Mouse (Mus musculus) liver, embryonic 16.5 days (tissue): ENCODE results near the gene Incenp. TPM values are rescaled to one million over a fixed set of nuclear protein-coding genes. Genes with fewer than 3 reads are reported as not detected.
"Not testable (repeated sequence)": the region's sequence is repeated elsewhere in the genome, so short reads cannot be mapped to it uniquely, and the experiment has no call there.

Source experiments
- ATAC-seq: fragments of 200-750 bp; cut with Nextera tagmentation; 2 replicates; pipeline ENCODE4 v1.8.0; 2017; ENCODE audit warnings: low read depth, mild to moderate bottlenecking, moderate number of reproducible peaks, moderate library complexity
- H3K27ac ChIP-seq: fragments of 300-500 bp; sonication (generic); 2 replicates; pipeline ENCODE4 v1.5.1; 2014; ENCODE audit warnings: mild to moderate bottlenecking, low read length
- H3K27me3 ChIP-seq: fragments of 300-500 bp; sonication (generic); 2 replicates; pipeline ENCODE4 v1.6.1; 2014; ENCODE audit warnings: low read depth, low read length, mixed read lengths; ENCODE audit not compliant: control insufficient read depth, insufficient read depth
- H3K36me3 ChIP-seq: fragments of 300-500 bp; sonication (generic); 2 replicates; pipeline ENCODE4 v1.6.1; 2014; ENCODE audit warnings: mild to moderate bottlenecking; ENCODE audit not compliant: control insufficient read depth, insufficient read depth
- H3K4me1 ChIP-seq: fragments of 300-500 bp; sonication (generic); 2 replicates; pipeline ENCODE4 v1.6.1; 2014; ENCODE audit warnings: low read depth, low read length, mixed read lengths; ENCODE audit not compliant: control insufficient read depth
- H3K4me2 ChIP-seq: fragments of 300-500 bp; sonication (generic); 2 replicates; pipeline ENCODE4 v1.6.1; 2014; ENCODE audit warnings: low read depth, low read length, mixed read lengths
- H3K4me3 ChIP-seq: fragments of 300-500 bp; sonication (generic); 2 replicates; pipeline ENCODE4 v1.5.1; 2014; ENCODE audit warnings: low read depth, mild to moderate bottlenecking, low read length
- H3K9ac ChIP-seq: fragments of 300-500 bp; sonication (generic); 2 replicates; pipeline ENCODE4 v1.6.1; 2014; ENCODE audit warnings: low read depth, low read length
- H3K9me3 ChIP-seq: fragments of 300-500 bp; sonication (generic); replicated peaks from 2 replicates; pipeline ENCODE4 v1.6.1; 2016; ENCODE audit warnings: low read length; ENCODE audit not compliant: control insufficient read depth
- WGBS: fragments of 180-500 bp; shearing (Covaris S2); extraction: QIAGEN DNeasy Blood & Tissue Kit; methylation state at CpG from one replicate; pipeline ENCODE4 v1.1.7; 2014; ENCODE audit not compliant: insufficient replicate concordance; 5-methylcytosine and 5-hydroxymethylcytosine counted together
- polyA plus RNA-seq: library from polyadenylated mRNA; unstranded; fragments of >200 nt; fragmentation: Nextera tagmentation; extraction: Ambion mirVana; gene quantifications from 2 replicates; pipeline ENCODE4 v1.2.1, GENCODE M21; 2015

Incenp gene
- polyA plus RNA-seq, 1 experiment from 2014 or later, result 76.2 TPM

DNA sequence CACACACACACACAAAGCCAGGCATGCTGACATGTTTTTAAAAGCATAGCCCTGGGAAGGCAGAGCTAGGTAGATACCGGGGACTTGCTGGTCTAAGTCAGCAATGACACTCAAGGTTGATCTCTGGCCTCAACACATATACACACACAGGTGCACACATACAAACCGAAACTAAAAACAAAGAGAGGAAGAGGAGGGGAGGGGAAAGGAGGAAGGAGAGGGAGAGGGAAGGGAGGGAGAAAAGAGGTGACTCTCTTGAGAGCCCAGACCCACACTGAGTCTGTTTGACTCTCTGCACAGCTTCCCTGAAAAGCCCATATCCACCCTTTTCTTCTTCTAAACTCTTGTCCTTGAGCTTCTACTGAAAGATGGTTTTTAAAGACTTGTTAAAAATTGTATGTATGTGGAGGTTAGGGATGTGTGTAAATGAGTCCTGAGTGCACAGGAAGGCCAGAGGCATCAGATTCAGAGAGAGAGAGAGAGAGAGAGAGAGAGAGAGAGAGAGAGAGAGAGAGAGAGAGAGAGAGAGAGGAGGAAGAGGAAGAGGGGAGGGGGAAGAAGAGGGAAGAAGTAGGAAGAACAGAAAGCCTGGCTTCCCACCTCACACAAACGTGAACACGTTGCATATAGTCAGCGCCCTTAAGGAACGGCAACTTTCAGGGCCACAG lies 38.9 kb upstream of the Incenp start:
- Histone ChIP-seq H3K27ac (peak overlapping the region; percentile 63), H3K9me3 (no peaks in the 10 kb centered on the region), H3K4me2 (peak overlapping the region; percentile 67), H3K4me3 (peak overlapping the region; percentile 36), H3K36me3 (no peaks in the 10 kb centered on the region), H3K27me3 (no peaks in the 10 kb centered on the region), H3K9ac (peak overlapping the region; percentile 16; the same call in 1 of the 2 replicates), H3K4me1 (peaks cover 21% of the 10 kb centered on the region)
- ATAC-seq, result peak; percentile 39; the same call in 1 of the 2 replicates
- 20% methylated on average over 6 of the region's 6 CpGs for WGBS

DNA sequence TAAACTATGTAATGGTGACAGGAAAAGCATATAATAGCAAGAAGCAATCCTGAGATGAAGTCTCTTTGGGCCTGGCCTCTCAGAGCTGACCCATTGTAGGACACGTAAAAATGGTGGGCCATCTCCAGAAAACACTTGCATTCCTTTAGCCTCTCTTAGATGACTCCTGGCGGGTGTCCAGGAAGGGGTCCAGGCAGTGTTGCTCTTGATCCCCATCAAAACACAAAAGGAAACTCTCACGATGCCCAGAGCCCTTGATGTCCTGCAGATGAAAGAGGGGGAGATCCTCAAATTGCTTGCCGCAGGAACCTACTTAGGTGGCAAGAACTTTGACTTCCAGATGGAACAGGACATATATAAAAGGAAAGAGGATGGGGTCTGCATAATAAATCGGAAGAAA lies 38.1 kb upstream of the Incenp start:
- no peak overlapping the region for H3K27ac ChIP-seq
- 80% methylated on average over 5 of the region's 5 CpGs for WGBS

DNA sequence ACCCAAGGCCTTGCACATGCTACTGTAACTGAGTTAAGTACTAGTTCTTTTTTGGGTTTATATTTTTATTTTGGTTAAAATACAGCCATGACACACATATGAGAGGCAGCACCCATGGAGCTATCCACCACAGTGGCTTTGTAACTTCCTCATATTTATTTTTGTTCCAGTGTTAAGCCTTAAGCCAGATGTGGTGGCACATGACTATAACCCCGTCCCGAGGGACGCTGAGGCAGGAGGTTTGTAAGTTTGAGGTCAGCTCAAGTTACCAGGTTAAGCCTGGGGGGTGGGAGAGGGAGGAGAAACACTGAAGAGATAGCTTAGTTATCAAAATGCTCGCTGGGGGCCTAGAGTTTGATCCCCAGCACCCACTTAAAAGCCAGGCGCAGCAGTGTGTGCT lies 37.2 kb upstream of the Incenp start:
- Histone ChIP-seq H3K4me1 (peaks cover 13% of the 10 kb centered on the region), H3K4me2 (no peak overlapping the region), H3K27me3 (no peaks in the 10 kb centered on the region), H3K9me3 (no peaks in the 10 kb centered on the region), H3K9ac (no peak overlapping the region), H3K27ac (no peak overlapping the region), H3K4me3 (no peak overlapping the region), H3K36me3 (no peaks in the 10 kb centered on the region)
- no peak for ATAC-seq
- WGBS, result 42% methylated on average over 5 of the region's 5 CpGs

More for the DNA sequence above, 38.1 kb upstream of the Incenp start:
- Histone ChIP-seq H3K9ac (no peak overlapping the region), H3K9me3 (no peaks in the 10 kb centered on the region), H3K36me3 (no peaks in the 10 kb centered on the region), H3K4me1 (peaks cover 14% of the 10 kb centered on the region), H3K4me2 (no peak overlapping the region), H3K4me3 (no peak overlapping the region), H3K27me3 (no peaks in the 10 kb centered on the region)
- ATAC-seq, result no peak

DNA sequence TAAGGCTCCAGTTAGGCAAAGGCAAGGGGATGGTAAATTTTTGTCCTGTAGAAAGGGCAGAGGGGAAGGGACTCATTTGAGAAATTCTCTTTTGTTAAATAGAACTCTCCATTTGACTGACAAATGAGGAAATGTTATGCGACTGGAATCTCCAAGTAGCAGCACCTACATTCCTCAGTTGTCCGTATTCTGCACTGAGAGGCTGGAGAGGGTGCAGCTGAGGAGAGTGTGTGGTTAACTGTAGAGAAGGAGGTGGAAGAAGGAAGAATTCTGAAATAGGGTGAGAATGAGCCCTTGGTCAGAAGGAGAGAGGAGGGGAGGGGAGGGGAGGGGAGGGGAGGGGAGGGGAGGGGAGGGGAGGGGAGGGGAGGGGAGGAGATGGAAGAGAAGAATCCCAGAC lies 34.6 kb upstream of the Incenp start:
- no peaks in the 10 kb centered on the region for H3K36me3 ChIP-seq
- no peak overlapping the region for H3K9ac ChIP-seq
- 74% methylated on average over 2 of the region's 2 CpGs for WGBS
- peaks cover 8% of the 10 kb centered on the region for H3K4me1 ChIP-seq
- no peaks in the 10 kb centered on the region for H3K27me3 ChIP-seq
- ATAC-seq, result no peak
- no peak overlapping the region for H3K4me2 ChIP-seq
- no peaks in the 10 kb centered on the region for H3K9me3 ChIP-seq
- H3K4me3 ChIP-seq, result no peak overlapping the region
- H3K27ac ChIP-seq, result no peak overlapping the region

DNA sequence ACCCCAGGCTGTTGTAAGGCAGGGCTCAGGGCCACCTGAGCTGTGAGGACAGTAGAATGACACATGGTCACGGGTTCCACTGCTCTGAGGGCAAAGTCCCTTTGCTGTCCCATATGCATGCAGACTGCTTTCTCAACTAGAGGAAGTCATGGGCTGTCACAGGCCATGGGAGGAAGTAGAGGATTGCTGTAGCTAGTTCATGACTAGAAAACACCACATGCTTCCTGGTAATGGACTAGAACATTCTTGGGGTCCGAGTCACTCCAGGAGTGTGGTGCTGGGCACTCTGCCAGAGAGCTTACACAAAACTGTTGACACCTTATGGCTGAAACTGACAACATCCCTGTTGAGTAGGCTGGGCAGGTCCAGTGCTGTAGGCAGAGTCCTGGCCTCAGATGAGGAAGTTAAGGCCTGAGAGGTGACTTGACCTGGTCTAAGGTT lies 31.8 kb upstream of the Incenp start:
- peak overlapping the region; percentile 15; the same call in 1 of the 2 replicates for H3K27ac ChIP-seq
- ATAC-seq, result peak; percentile 76
- H3K36me3 ChIP-seq, H3K9me3 ChIP-seq, H3K9ac ChIP-seq, H3K4me2 ChIP-seq, H3K27me3 ChIP-seq, H3K4me1 ChIP-seq, H3K4me3 ChIP-seq: not testable (repeated sequence)
- 28% methylated on average over 2 of the region's 2 CpGs for WGBS

DNA sequence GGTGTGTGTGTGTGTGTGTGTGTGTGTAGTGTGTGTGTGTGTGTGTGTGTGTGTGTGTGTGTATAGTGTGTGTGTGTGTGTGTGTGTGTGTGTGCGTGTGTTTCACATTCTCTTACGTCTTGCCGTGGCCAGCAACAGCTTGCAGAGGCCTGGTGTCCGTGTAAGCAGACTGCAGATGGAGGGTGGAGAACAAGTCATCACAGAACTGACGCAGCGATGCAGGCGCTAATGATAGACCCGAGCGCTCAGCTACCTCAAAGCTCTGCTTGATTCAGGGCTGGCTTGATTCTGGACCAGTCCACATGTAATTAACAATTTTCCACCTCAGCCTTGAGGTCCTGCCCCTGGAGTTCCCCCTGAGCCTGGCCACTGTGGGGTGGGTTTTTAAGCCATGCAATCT lies 28.7 kb upstream of the Incenp start:
- Histone ChIP-seq H3K9me3 (no peaks in the 10 kb centered on the region), H3K36me3 (no peaks in the 10 kb centered on the region), H3K27me3 (peaks cover 3% of the 10 kb centered on the region; the same call in 1 of the 2 replicates), H3K4me3 (no peak overlapping the region), H3K4me2 (no peak overlapping the region), H3K27ac (no peak overlapping the region), H3K9ac (no peak overlapping the region), H3K4me1 (peaks cover 5% of the 10 kb centered on the region)
- WGBS, result 76% methylated on average over 9 of the region's 9 CpGs
- ATAC-seq, result no peak

DNA sequence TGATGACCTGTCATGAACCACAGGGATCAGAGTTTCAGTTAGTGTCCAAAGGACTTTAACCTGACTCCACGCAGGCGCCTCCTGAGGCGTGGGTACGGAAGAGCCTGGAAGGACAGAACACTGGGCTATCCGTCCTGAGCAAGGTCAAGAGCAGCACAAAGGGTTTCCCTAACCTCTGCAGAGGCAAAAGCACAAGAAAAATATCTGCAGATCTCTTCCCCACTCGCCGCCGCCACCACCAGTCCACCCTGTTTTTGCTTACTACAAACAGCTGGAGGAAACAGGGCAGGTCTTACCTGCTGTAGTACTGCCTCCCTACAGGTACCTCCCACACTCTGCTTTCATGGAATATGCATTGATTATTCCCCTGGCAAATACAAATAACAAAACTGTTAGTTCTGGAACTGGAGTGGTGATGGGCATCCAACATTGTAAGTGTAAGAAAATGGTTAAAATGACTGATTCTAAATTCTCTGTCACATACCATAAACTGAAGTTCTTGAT lies 25.5 kb upstream of the Incenp start:
- ATAC-seq, result no peak
- WGBS, result 59% methylated on average over 8 of the region's 8 CpGs
- H3K4me3 ChIP-seq, result no peak overlapping the region
- no peak overlapping the region for H3K27ac ChIP-seq
- H3K36me3 ChIP-seq, result no peaks in the 10 kb centered on the region
- peak overlapping the region; percentile 5; the same call in 1 of the 2 replicates for H3K4me2 ChIP-seq
- H3K9me3 ChIP-seq, result no peaks in the 10 kb centered on the region
- H3K27me3 ChIP-seq, result peaks cover 3% of the 10 kb centered on the region; the same call in 1 of the 2 replicates
- no peak overlapping the region for H3K9ac ChIP-seq
- H3K4me1 ChIP-seq, result peaks cover 11% of the 10 kb centered on the region

DNA sequence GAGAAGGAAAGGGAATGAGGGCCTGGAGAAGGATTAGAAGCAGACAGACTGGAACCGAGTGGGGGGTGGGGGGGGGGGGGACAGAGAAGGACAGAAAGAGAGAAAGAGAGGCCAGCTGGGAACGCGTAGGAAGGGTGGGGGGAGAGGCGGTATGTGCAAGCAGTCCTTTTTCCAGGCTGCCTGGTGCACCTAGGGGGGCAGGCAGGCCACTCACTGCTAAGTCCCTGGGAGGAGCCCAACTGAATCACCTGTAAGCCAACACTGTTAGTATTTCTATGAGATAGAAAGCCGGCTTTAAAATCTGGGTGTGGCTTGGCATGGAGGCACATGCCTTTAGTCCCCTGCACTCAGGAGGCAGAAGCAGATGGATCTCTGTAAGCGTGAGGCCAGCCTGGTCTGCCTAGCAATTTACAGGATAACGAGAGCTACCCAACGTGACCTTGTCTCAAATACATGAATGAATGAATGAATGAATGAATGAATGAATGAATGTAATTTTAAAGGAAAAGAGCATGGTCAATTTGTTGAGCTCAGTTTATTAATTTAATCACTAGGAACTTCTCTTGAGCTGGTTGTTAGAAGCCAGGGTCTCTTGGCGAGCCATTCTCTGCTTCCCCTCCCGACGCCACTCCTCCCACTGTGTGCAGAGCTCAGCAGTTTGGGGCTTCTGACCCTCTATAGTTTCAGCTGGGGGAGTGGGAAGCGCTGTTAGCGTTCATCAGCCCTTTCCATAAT lies 24.9 kb upstream of the Incenp start:
- H3K9ac ChIP-seq, result no peak overlapping the region
- no peak overlapping the region for H3K4me2 ChIP-seq
- H3K4me3 ChIP-seq, result no peak overlapping the region
- no peak for ATAC-seq
- H3K9me3 ChIP-seq, result no peaks in the 10 kb centered on the region
- H3K27me3 ChIP-seq, result peaks cover 3% of the 10 kb centered on the region; the same call in 1 of the 2 replicates
- peaks cover 11% of the 10 kb centered on the region for H3K4me1 ChIP-seq
- WGBS, result 54% methylated on average over 13 of the region's 13 CpGs
- no peaks in the 10 kb centered on the region for H3K36me3 ChIP-seq
- no peak overlapping the region for H3K27ac ChIP-seq

DNA sequence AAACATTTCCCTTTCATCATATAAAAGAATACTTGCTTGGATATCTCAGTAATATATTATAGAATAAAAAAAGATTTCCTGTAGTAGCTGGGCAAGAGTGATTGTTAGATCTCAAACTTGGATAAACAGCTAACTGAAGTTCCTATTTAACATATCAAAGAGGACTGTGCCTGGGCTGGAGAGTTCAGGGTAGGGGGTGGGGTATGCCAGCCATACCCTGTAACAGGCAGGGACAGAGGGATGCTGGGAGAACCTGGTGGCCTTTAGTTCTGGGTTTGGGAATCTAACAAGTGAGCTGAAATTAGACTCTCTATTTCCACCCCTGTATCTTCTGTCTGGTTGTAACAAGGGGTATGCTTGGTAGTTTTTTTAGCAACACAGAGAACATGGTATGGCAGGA lies 23.7 kb upstream of the Incenp start:
- H3K4me2 ChIP-seq, result no peak overlapping the region
- no peak for ATAC-seq
- H3K36me3 ChIP-seq, result no peaks in the 10 kb centered on the region
- no peak overlapping the region for H3K9ac ChIP-seq
- H3K9me3 ChIP-seq, result no peaks in the 10 kb centered on the region
- peaks cover 14% of the 10 kb centered on the region for H3K4me1 ChIP-seq
- no peak overlapping the region for H3K27ac ChIP-seq
- H3K4me3 ChIP-seq, result no peak overlapping the region
- no peaks in the 10 kb centered on the region; the same call in 1 of the 2 replicates for H3K27me3 ChIP-seq
